Mouse (Mus musculus) layer of hippocampus, adult 6 months (tissue): ENCODE results near the gene Myo15b. TPM values are rescaled to one million over a fixed set of nuclear protein-coding genes. Genes with fewer than 3 reads are reported as not detected.

Experiments
- long read RNA-seq, 2 experiments: library from polyadenylated mRNA; unstranded; transcript quantifications; one replicate each; pipeline ENCODE4 v2.0.0; 2019 to 2020
- polyA plus RNA-seq: library from polyadenylated mRNA; unstranded; fragments of <200 nt; fragmentation: Nextera tagmentation; gene quantifications from 2 replicates; pipeline ENCODE4 v1.2.3, GENCODE M21; 2021

Myo15b gene
- polyA plus RNA-seq: 0.23 and 0.24 TPM in 2 replicates
- long read RNA-seq, experiment 1: 0 reads
- long read RNA-seq, experiment 2: 0 reads

DNA sequence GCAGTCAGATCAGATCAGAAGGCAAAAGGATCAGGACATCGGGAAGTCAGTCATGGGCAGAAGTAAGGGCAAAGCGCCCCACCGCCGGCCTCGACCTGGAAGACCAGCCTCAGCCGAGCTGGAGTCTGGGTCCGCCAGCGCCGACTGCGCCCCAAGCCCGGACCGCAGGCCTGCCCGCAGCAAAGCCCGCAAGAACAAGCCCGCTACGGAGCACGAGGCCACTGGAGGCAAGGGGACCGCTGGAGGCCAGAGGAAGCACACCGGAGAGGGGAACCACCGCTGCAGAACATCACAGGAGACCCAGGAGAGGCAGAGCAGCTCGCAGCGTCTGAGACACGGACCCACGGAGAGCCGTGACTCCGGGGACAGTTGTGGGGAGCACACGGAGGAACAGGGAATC is at the start of gene Myo15b:
Gene Myo15b, plus strand, starts transcription at position 53 of the 400 bp plus-strand sequence.

DNA sequence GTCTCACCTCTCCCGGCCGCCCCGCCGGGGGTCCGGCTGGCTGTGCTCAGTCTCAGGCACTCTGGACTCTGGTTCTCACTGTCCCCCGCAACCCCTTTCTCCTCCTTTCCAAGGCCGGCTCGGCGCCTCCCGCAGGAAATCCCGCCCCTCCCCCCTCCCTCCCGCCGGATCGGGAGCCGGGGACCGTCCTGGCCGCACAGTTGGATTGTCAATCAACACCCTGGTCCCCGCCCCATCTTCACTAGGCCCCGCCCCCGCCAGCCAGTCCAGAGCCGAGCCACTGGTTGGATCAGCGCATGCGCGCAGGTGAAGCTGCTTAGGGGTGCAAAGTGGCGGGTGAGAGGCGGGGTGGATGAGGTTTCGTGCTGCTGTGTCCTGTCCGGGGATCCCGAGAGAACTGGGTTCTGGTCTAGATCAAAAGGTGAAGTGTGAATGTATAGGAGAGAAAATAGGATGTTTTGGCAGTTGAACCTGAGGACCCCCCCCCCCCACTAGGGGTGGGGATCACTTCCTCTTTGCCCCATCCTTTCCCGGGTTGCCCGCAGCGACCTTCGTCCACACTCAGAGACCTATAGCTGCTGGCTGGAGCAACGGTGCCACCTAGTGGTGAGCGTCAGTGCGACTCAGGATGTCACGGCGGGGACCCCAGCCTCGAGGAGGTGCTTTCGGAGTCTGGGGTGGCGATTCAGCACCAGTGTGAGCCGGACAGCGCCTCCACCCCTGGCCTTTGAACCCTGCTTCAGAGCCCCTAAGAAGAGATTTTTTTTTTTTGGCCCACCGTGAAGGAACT is 44.5 kb upstream of the Myo15b start, which contains the start of gene Caskin2:
Gene Caskin2, minus strand, starts transcription at position 133 of the 790 bp plus-strand sequence.

DNA sequence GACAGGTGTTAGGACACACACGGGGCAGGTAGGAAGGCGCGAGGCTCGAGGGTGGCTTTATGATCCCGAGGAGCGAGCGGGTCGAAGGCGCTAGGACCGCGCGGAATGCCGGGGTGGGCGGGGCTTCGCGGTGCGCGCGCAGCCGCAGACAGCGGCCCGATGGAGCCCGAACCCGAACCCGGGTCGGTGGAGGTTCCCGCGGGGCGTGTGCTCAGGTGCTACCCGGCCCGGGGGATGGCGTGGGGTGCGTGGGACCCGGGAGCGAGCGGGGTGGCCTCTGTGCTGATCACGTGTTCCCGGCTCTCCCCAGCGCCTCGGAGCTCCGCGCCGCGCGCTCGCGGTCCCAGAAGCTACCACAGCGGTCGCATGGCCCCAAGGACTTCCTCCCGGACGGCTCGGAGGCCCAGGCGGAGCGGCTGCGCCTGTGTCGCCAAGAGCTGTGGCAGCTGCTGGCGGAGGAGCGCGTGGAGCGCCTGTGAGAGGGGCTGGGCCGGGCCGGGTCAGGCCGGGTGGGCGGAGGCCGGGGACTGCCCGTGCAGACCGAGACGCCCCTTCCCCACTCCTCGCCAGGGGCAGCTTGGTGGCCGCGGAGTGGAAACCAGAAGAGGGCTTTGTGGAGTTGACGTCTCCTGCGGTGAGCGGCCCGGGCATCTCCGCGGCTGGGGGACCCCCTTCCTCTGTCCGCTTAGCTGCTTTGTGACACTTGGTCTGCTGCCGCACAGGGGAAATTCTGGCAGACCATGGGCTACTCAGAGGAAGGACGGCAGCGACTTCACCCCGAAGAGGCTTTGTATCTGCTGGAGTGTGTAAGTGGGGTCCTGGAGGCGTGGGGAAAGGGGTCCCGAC is 43.4 kb upstream of the Myo15b start, which contains the start of gene Tsen54:
Gene Tsen54, plus strand, starts transcription at position 120 of the 846 bp plus-strand sequence.

DNA sequence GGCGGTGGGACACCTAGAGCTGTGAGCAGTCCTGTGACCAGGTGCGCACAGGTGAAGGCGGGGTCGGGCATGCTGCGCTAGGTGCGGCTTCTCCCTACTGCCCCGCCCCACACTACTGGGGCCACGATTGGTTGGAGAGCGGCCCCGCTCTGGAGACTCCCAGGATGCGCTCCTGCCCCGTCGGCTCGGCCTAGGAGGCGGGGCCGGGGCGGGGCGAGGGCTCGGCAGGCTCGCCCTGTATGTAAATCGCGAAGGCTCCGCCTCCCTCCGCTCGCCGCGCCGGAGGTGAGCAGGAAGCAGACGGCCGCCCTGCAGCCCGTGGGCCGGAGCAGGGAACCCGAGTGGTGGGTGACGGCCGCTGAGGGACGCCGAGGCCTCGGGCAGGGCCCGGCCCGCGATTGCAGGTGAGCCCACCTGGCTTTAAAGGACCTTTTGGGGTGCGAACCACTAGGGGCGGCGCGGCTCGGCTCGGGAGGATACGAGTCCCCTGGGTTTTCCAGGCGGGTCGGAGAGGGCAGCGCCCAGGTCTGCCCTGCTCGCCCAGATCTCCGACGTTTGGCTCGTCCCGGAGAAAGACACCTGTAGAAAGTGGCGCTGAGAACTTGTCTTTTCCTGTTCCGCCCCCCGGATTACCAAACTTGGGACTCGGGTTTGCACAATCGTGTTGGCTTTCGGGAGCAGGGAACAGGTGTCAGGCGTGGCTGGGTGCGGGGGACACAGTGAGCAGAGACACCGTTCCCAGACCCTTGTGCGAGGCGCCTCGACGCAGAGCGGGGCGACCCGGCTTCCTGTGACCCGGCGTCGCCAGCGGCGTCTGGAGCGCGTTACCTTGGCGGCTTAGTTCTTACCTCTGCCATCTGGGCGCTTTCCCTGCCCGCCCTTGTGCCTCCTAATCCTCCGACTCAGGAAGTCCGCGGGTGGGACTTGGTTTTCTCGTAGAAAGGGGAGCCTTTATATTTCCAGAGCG is 34.1 kb upstream of the Myo15b start, which contains the start of gene Llgl2:
Gene Llgl2, plus strand, starts transcription at position 276 of the 967 bp plus-strand sequence.

GRCm38 (mm10) chr11:115899486-115900266 is 41.5 kb downstream of the Myo15b start, which contains the start of gene Smim5:
Gene Smim5, plus strand, starts transcription at chr11:115899966.

DNA sequence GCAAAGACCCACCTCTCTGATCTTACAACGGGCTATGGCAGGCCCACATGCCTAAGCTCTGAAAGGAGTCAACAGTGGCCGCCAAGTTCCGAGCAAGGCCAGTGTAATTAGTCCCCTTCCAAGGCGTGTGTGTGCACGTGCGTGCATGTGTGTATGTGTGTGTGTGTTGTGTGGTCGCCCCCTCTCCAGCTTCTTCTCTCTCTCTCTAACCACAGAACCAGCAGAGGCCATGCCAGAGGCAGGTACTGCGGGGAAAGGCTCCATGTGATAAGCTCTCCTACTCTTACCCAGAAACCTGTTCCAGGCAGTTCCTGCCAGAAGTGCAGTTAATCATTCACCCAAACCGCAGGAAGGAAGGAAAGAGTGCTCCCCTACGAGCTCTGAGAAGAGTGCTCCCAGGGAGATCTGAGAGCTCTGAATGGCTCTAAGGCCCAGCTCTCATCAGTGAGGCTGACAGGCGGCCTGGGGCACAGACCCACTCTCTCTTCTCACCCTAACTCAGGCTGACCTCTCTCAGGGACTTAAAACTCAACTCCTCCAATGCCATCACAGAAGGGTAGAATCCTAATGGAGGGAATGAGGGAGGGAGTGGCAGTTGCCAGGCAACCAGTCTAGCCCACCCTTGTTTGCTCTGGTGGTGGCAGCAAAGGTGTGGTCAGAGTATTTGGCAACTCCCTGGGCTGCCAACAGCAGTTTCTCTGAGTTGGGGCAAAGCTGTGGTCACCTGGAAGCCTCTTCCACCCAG is 53.6 kb downstream of the Myo15b start, which contains the start of gene Smim6:
Gene Smim6, plus strand, starts transcription at position 386 of the 745 bp plus-strand sequence.

DNA sequence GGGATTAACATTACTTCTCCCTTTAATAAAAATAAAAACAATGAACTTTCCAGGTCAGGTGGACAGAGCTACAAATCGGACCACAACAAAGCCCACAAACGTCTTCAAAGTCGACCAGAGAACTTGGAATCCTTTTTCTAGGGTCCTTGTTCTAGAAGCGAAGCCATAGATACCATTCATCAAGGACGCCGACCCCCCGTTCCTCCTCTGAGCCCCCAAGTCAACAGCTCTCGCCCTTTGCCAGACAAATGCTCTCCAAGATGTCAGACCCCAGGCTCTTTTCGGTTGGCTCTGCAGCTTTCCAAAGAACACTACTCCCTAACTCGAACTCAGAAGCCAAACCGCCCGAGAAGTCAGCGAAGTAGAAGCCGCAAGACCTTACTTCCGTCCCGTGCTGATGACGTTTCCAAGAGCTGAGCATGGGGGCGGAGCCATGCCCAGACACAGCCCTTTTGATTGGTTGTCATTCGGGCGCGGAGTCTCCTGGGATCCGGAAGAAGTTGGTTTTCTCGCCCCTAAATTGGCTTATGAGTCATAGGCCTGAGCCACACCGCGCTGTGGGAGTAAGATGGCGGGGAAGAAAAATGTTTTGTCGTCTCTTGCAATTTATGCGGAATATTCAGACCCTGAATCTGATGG is 75.0 kb downstream of the Myo15b start, which contains the start of the genes Sap30bp and Recql5:
Gene Sap30bp, plus strand, starts transcription at position 175 of the 639 bp plus-strand sequence.
Gene Recql5, minus strand, starts transcription at position 370 of the 639 bp plus-strand sequence.

Other genes with a start within 250 kb of the Myo15b start
- 25.6 and 28.9 TPM in 2 replicates for gene Mif4gd, start 245.4 kb upstream of the Myo15b start, polyA plus RNA-seq
- 39.1 and 41.4 TPM in 2 replicates for gene Slc25a19, start 230.1 kb upstream of the Myo15b start, polyA plus RNA-seq
- gene Grb2, start 149.8 kb upstream of the Myo15b start, polyA plus RNA-seq: 18.7 and 19.3 TPM in 2 replicates
- 23.9 and 25.3 TPM in 2 replicates for gene Tmem94, start 93.0 kb upstream of the Myo15b start, polyA plus RNA-seq
- 12.0 and 17.7 TPM in 2 replicates for gene Caskin2, start 44.8 kb upstream of the Myo15b start, polyA plus RNA-seq
- 5.2 and 6.0 TPM in 2 replicates for gene Tsen54, start 43.7 kb upstream of the Myo15b start, polyA plus RNA-seq
- 3.8 and 4.4 TPM in 2 replicates for gene Llgl2, start 34.4 kb upstream of the Myo15b start, polyA plus RNA-seq
- gene Smim5, start 41.6 kb downstream of the Myo15b start, polyA plus RNA-seq: 3.2 and 7.6 TPM in 2 replicates
- gene Smim6, start 53.6 kb downstream of the Myo15b start, polyA plus RNA-seq: 0.15 TPM in 1 of 2 replicates, not detected in the other
- gene Sap30bp, start 74.9 kb downstream of the Myo15b start, polyA plus RNA-seq: 32.7 and 36.5 TPM in 2 replicates
- 5.4 and 5.5 TPM in 2 replicates for gene Recql5, start 75.1 kb downstream of the Myo15b start, polyA plus RNA-seq
- 3.2 and 5.2 TPM in 2 replicates for gene Itgb4, start 116.3 kb downstream of the Myo15b start, polyA plus RNA-seq
- gene Galk1, start 154.3 kb downstream of the Myo15b start, polyA plus RNA-seq: 24.3 and 24.9 TPM in 2 replicates
- gene H3f3b, start 169.6 kb downstream of the Myo15b start, polyA plus RNA-seq: 331 and 336 TPM in 2 replicates
- gene Unk, start 171.9 kb downstream of the Myo15b start, polyA plus RNA-seq: 6.5 and 9.1 TPM in 2 replicates
- gene Unc13d, start 219.6 kb downstream of the Myo15b start, polyA plus RNA-seq: 1.4 TPM in 2 replicates
- gene Wbp2, start 228.6 kb downstream of the Myo15b start, polyA plus RNA-seq: 285 and 304 TPM in 2 replicates